Mouse (Mus musculus): ENCODE results near the gene Nop14.

The Nop14 gene

GRCm38 (mm10) chr5:34659686-34660590, at the start of gene Nop14, which contains the start of gene Grk4:
Nop14 (minus strand) TSS chr5:34660148.
Grk4 (plus strand) TSS chr5:34660379.
- DNase-seq (ENCODE audit: low read depth, low spot score), result peak; percentile 100

- DNase-seq (ENCODE audit: low read depth, low spot score), result no peak
Observed at GRCm38 (mm10) chr5:34708436-34708835, 48.5 kb upstream of the Nop14 start.

- no peak for DNase-seq (ENCODE audit: low read depth, low spot score)
Observed at GRCm38 (mm10) chr5:34695521-34695920, 35.6 kb upstream of the Nop14 start.

GRCm38 (mm10) chr5:34692782-34693181, 32.8 kb upstream of the Nop14 start:
- no peak for DNase-seq (ENCODE audit: low read depth, low spot score)

GRCm38 (mm10) chr5:34689868-34690267, 29.9 kb upstream of the Nop14 start:
- DNase-seq (ENCODE audit: low read depth, low spot score), result no peak

GRCm38 (mm10) chr5:34670280-34670679, 10.3 kb upstream of the Nop14 start:
- no peak for DNase-seq (ENCODE audit: low read depth, low spot score)

GRCm38 (mm10) chr5:34669493-34669892, 9.5 kb upstream of the Nop14 start:
- no peak for DNase-seq (ENCODE audit: low read depth, low spot score)

GRCm38 (mm10) chr5:34663231-34663630, 3.3 kb upstream of the Nop14 start:
- DNase-seq (ENCODE audit: low read depth, low spot score), result no peak

- DNase-seq (ENCODE audit: low read depth, low spot score), result no peak
Observed at GRCm38 (mm10) chr5:34661909-34662308, 2.0 kb upstream of the Nop14 start.

GRCm38 (mm10) chr5:34660591-34661130, 713 bp upstream of the Nop14 start:
- DNase-seq (ENCODE audit: low read depth, low spot score), result peak; percentile 26

- no peak for DNase-seq (ENCODE audit: low read depth, low spot score)
Observed at GRCm38 (mm10) chr5:34657556-34657955, 2.4 kb downstream of the Nop14 start.

- DNase-seq (ENCODE audit: low read depth, low spot score), result no peak
Observed at GRCm38 (mm10) chr5:34654881-34655280, 5.1 kb downstream of the Nop14 start.

- DNase-seq (ENCODE audit: low read depth, low spot score), result no peak
Observed at GRCm38 (mm10) chr5:34652961-34653360, 7.0 kb downstream of the Nop14 start.

GRCm38 (mm10) chr5:34647581-34647980, 12.4 kb downstream of the Nop14 start:
- DNase-seq (ENCODE audit: low read depth, low spot score), result peak; percentile 57

- peak; percentile 27 for DNase-seq (ENCODE audit: low read depth, low spot score)
Observed at GRCm38 (mm10) chr5:34642932-34643331, 17.0 kb downstream of the Nop14 start.

GRCm38 (mm10) chr5:34641991-34642390, 18.0 kb downstream of the Nop14 start:
- DNase-seq (ENCODE audit: low read depth, low spot score), result no peak

- DNase-seq (ENCODE audit: low read depth, low spot score), result no peak
Observed at GRCm38 (mm10) chr5:34637591-34638156, 22.3 kb downstream of the Nop14 start.

- peak; percentile 79 for DNase-seq (ENCODE audit: low read depth, low spot score)
Observed at GRCm38 (mm10) chr5:34636481-34637287, 23.3 kb downstream of the Nop14 start, which contains the start of gene Mfsd10. Mfsd10 (minus strand) TSS chr5:34637212.

GRCm38 (mm10) chr5:34635665-34636192, 24.2 kb downstream of the Nop14 start:
- DNase-seq (ENCODE audit: low read depth, low spot score), result no peak

- no peak for DNase-seq (ENCODE audit: low read depth, low spot score)
Observed at GRCm38 (mm10) chr5:34634746-34635400, 25.1 kb downstream of the Nop14 start.

GRCm38 (mm10) chr5:34633641-34634040, 26.3 kb downstream of the Nop14 start:
- DNase-seq (ENCODE audit: low read depth, low spot score), result no peak

Data from forelimb bud, embryonic 11.5 days (tissue).